Mouse (Mus musculus) embryonic facial prominence, embryonic 15.5 days (tissue): ENCODE data around the gene Dgkd. TPM values are rescaled to one million over a fixed set of nuclear protein-coding genes. Genes with fewer than 3 reads are reported as not detected.

ENCODE experiments used
- ATAC-seq: fragments of 200-750 bp; cut with Nextera tagmentation; 2 replicates; pipeline ENCODE4 v1.8.0; 2017; ENCODE audit warnings: low read depth, moderate TSS enrichment; ENCODE audit not compliant: insufficient number of reproducible peaks, low FRiP score, low TSS enrichment
- H3K27ac ChIP-seq: fragments of 300-500 bp; sonication (generic); replicated peaks from 2 replicates; pipeline ENCODE4 v1.5.1; 2015; ENCODE audit warnings: mild to moderate bottlenecking, inconsistent platforms
- H3K27me3 ChIP-seq: fragments of 300-500 bp; sonication (generic); 2 replicates; pipeline ENCODE4 v1.6.1; 2015; ENCODE audit warnings: inconsistent platforms
- H3K36me3 ChIP-seq: fragments of 300-500 bp; sonication (generic); 2 replicates; pipeline ENCODE4 v1.6.1; 2015; ENCODE audit warnings: mild to moderate bottlenecking, inconsistent platforms
- H3K4me1 ChIP-seq: fragments of 300-500 bp; sonication (generic); 2 replicates; pipeline ENCODE4 v1.6.1; 2015; ENCODE audit warnings: inconsistent platforms
- H3K4me2 ChIP-seq: fragments of 300-500 bp; sonication (generic); replicated peaks from 2 replicates; pipeline ENCODE4 v1.6.1; 2015; ENCODE audit warnings: mild to moderate bottlenecking, inconsistent platforms
- H3K4me3 ChIP-seq: fragments of 300-500 bp; sonication (generic); replicated peaks from 2 replicates; pipeline ENCODE4 v1.5.1; 2015; ENCODE audit warnings: mild to moderate bottlenecking, inconsistent platforms
- H3K9ac ChIP-seq: fragments of 300-500 bp; sonication (generic); 2 replicates; pipeline ENCODE4 v1.6.1; 2015; ENCODE audit warnings: inconsistent platforms
- H3K9me3 ChIP-seq: fragments of 300-500 bp; sonication (generic); replicated peaks from 2 replicates; pipeline ENCODE4 v1.6.1; 2016; ENCODE audit warnings: inconsistent platforms
- WGBS: fragments of 180-500 bp; shearing (Covaris S2); methylation state at CpG from one replicate; pipeline ENCODE4 v1.1.7; 2015; 5-methylcytosine and 5-hydroxymethylcytosine counted together
- polyA plus RNA-seq: library from polyadenylated mRNA; unstranded; fragments of >200 nt; fragmentation: Nextera tagmentation; extraction: Ambion mirVana; gene quantifications from 2 replicates; pipeline ENCODE4 v1.2.1, GENCODE M21; 2015

Gene Dgkd
- polyA plus RNA-seq, 1 experiment from 2014 or later, result 28.9 TPM

GRCm38 (mm10) chr1:87882554-87882953, 29.5 kb downstream of the Dgkd start:
- peaks cover 16% of the 10 kb centered on the region for H3K36me3 ChIP-seq
- H3K27ac ChIP-seq, result no peak overlapping the region
- H3K4me3 ChIP-seq, result no peak overlapping the region
- no peaks in the 10 kb centered on the region for H3K9me3 ChIP-seq
- no peak overlapping the region for H3K9ac ChIP-seq
- H3K4me1 ChIP-seq, result peaks cover 38% of the 10 kb centered on the region
- no peak overlapping the region for H3K4me2 ChIP-seq
- H3K27me3 ChIP-seq, result no peaks in the 10 kb centered on the region
- ATAC-seq, result no peak

DNA sequence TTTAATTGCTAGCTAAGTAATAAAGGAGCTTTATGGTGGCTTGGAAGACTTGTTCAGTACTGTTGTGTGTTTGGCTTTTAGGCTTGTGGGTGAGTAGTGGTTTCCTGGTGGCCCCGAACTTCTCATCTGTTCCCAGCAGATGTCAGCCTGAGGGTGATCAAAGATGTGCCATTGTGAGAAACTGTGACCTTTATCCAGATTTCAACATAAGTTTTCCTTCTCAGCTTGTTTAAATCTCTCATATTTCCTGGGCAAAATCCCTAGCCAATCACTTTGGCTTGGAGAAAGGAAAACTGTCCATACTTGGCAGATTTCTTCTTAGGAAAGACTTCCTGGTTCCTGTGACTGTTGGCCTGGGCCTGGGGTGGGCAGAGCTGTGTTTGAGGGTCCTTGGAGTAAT, 37.9 kb downstream of the Dgkd start:
- H3K27ac ChIP-seq, result no peak overlapping the region
- H3K4me3 ChIP-seq, result no peak overlapping the region
- peaks cover 6% of the 10 kb centered on the region; the same call in 1 of the 2 replicates for H3K4me1 ChIP-seq
- ATAC-seq, result no peak
- H3K27me3 ChIP-seq, result no peaks in the 10 kb centered on the region
- H3K9ac ChIP-seq, result no peak overlapping the region
- no peak overlapping the region for H3K4me2 ChIP-seq
- H3K9me3 ChIP-seq, result no peaks in the 10 kb centered on the region
- 42% methylated on average over 1 of the region's 1 CpGs for WGBS
- no peaks in the 10 kb centered on the region for H3K36me3 ChIP-seq

- no peak for ATAC-seq
- 76% methylated on average over 4 of the region's 4 CpGs for WGBS
- H3K27me3 ChIP-seq, result no peaks in the 10 kb centered on the region
- H3K4me2 ChIP-seq, result no peak overlapping the region
- no peaks in the 10 kb centered on the region for H3K36me3 ChIP-seq
- no peak overlapping the region for H3K27ac ChIP-seq
- H3K4me1 ChIP-seq, result peaks cover 6% of the 10 kb centered on the region; the same call in 1 of the 2 replicates
- H3K9me3 ChIP-seq, result no peaks in the 10 kb centered on the region
- no peak overlapping the region for H3K9ac ChIP-seq
- no peak overlapping the region for H3K4me3 ChIP-seq
Observed at GRCm38 (mm10) chr1:87891634-87892033, 38.5 kb downstream of the Dgkd start.

GRCm38 (mm10) chr1:87892499-87892898, 39.4 kb downstream of the Dgkd start:
- no peak overlapping the region for H3K4me3 ChIP-seq
- no peak overlapping the region for H3K4me2 ChIP-seq
- no peaks in the 10 kb centered on the region for H3K36me3 ChIP-seq
- WGBS, result 57% methylated on average over 2 of the region's 2 CpGs
- H3K9ac ChIP-seq, result no peak overlapping the region
- no peak for ATAC-seq
- no peaks in the 10 kb centered on the region for H3K27me3 ChIP-seq
- H3K27ac ChIP-seq, result no peak overlapping the region
- peaks cover 6% of the 10 kb centered on the region; the same call in 1 of the 2 replicates for H3K4me1 ChIP-seq
- no peaks in the 10 kb centered on the region for H3K9me3 ChIP-seq

- no peak for ATAC-seq
- Histone ChIP-seq H3K4me2 (no peak overlapping the region), H3K9ac (no peak overlapping the region), H3K4me1 (peaks cover 6% of the 10 kb centered on the region; the same call in 1 of the 2 replicates), H3K36me3 (no peaks in the 10 kb centered on the region), H3K27ac (no peak overlapping the region), H3K9me3 (no peaks in the 10 kb centered on the region), H3K4me3 (no peak overlapping the region), H3K27me3 (no peaks in the 10 kb centered on the region)
- WGBS, result 86% methylated on average over 4 of the region's 4 CpGs
Observed at GRCm38 (mm10) chr1:87893414-87893813, 40.3 kb downstream of the Dgkd start.

DNA sequence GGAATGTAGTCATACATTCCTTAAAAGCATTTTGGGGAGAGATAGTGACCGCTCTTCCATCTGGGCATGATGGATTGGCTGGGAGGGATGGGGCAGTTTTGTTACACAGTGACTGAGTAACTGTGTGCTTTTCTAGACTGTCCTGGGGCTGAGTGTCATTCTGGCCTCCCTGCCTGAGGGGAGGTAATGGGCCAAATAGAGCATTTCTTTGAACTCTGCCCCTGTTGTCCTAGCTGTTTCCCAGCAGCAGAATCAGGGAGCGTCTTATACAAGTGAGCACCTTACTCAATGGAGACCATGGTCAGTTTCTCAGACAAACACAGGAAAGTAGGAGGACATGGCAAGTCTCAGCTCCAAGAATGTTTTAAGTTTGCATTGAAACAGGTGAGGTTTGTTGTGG, 43.8 kb downstream of the Dgkd start:
- H3K9ac ChIP-seq, result no peak overlapping the region
- H3K4me2 ChIP-seq, result no peak overlapping the region
- no peaks in the 10 kb centered on the region for H3K27me3 ChIP-seq
- H3K27ac ChIP-seq, result no peak overlapping the region
- 97% methylated on average over 2 of the region's 2 CpGs for WGBS
- no peaks in the 10 kb centered on the region for H3K36me3 ChIP-seq
- no peak overlapping the region for H3K4me3 ChIP-seq
- no peak for ATAC-seq
- no peaks in the 10 kb centered on the region for H3K4me1 ChIP-seq
- H3K9me3 ChIP-seq, result no peaks in the 10 kb centered on the region

GRCm38 (mm10) chr1:87899701-87900100, 46.6 kb downstream of the Dgkd start:
- H3K9ac ChIP-seq, result no peak overlapping the region
- H3K36me3 ChIP-seq, result no peaks in the 10 kb centered on the region
- 57% methylated on average over 2 of the region's 2 CpGs for WGBS
- no peak overlapping the region for H3K4me2 ChIP-seq
- no peaks in the 10 kb centered on the region for H3K4me1 ChIP-seq
- H3K27ac ChIP-seq, result no peak overlapping the region
- H3K4me3 ChIP-seq, result no peak overlapping the region
- H3K27me3 ChIP-seq, result no peaks in the 10 kb centered on the region
- no peak for ATAC-seq
- H3K9me3 ChIP-seq, result no peaks in the 10 kb centered on the region

DNA sequence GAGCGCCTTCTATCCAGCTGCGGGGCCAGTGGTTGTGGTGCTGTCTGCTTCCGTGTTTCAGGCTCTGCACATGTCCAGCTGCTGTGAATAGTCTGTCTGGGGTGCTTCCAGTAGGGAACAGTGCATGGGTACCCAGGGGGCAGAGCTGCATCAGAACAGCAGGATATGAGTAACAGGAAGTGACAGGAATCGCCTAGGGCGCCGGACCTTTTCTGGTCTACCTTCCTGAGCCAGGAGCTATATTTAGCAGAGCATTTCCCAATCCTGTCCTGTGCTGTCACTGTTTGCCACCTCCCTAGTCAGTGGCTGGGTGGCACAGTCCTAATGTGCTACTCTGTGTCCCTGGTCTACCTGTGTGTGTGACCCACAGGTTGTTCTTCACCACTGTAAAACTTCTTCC, 47.9 kb downstream of the Dgkd start:
- H3K4me2 ChIP-seq, result no peak overlapping the region
- no peaks in the 10 kb centered on the region for H3K36me3 ChIP-seq
- no peaks in the 10 kb centered on the region for H3K9me3 ChIP-seq
- H3K4me1 ChIP-seq, result no peaks in the 10 kb centered on the region
- 70% methylated on average over 6 of the region's 6 CpGs for WGBS
- no peak for ATAC-seq
- no peak overlapping the region for H3K27ac ChIP-seq
- no peak overlapping the region for H3K9ac ChIP-seq
- H3K27me3 ChIP-seq, result no peaks in the 10 kb centered on the region
- no peak overlapping the region for H3K4me3 ChIP-seq

DNA sequence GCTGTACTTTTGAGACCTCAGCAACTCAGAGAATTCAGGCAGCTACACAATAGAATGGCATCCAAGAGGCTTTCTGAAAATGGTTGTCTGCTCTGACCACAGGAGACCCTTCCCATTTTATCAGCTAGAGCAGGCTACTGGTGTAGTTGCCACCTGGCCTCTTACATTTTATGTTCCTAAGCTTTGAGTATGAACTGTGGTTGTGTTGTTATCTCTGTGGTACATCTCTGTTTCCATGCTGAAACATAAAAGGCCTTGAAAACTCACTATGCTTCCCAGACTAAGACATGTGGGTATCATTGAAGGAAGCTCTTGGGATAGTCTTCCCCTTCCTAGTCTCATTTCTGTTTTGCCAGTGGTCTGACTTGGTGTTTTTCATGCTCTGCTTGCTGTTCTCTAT, 49.1 kb downstream of the Dgkd start:
- H3K4me3 ChIP-seq, result no peak overlapping the region
- H3K9ac ChIP-seq, result no peak overlapping the region
- no peaks in the 10 kb centered on the region for H3K27me3 ChIP-seq
- peaks cover 4% of the 10 kb centered on the region; the same call in 1 of the 2 replicates for H3K36me3 ChIP-seq
- H3K9me3 ChIP-seq, result no peaks in the 10 kb centered on the region
- no peak overlapping the region for H3K27ac ChIP-seq
- no peaks in the 10 kb centered on the region for H3K4me1 ChIP-seq
- no peak for ATAC-seq
- H3K4me2 ChIP-seq, result no peak overlapping the region

GRCm38 (mm10) chr1:87906361-87906956, 53.4 kb downstream of the Dgkd start:
- Histone ChIP-seq H3K36me3 (peaks cover 4% of the 10 kb centered on the region; the same call in 1 of the 2 replicates), H3K27me3 (no peaks in the 10 kb centered on the region), H3K9me3 (no peaks in the 10 kb centered on the region), H3K4me3 (no peak overlapping the region), H3K27ac (no peak overlapping the region), H3K4me1 (0 out of 2 replicates have a peak, but pooled peaks cover 2% of the 10 kb centered on the region), H3K4me2 (no peak overlapping the region), H3K9ac (no peak overlapping the region)
- no peak for ATAC-seq
- WGBS, result 83% methylated on average over 5 of the region's 5 CpGs

DNA sequence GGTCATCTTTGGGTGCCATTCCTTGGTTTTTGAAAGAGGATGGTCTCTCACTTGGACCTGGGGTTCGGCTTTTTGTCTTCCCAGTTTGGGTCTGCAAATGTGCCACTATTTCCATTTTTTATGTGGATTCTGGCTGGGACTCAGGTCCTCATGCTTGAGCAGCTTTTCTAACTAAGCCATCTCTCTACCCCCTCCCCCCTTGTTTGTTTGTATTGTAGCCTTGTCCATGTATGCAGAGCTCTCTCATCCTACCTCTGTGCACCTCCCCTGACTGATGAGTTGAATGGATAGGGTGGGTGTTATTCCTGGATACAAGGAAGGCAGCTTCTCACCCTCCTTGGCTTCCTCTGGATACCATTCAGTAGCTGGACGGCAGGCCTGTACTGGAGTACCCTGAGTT, 54.9 kb downstream of the Dgkd start:
- WGBS, result 89% methylated on average over 2 of the region's 2 CpGs
- peaks cover 4% of the 10 kb centered on the region; the same call in 1 of the 2 replicates for H3K36me3 ChIP-seq
- 0 out of 2 replicates have a peak, but pooled peaks cover 2% of the 10 kb centered on the region for H3K4me1 ChIP-seq
- no peak overlapping the region for H3K9ac ChIP-seq
- ATAC-seq, result no peak; the same call in 1 of the 2 replicates
- H3K27me3 ChIP-seq, result no peaks in the 10 kb centered on the region
- H3K4me3 ChIP-seq, result no peak overlapping the region
- no peak overlapping the region for H3K27ac ChIP-seq
- H3K9me3 ChIP-seq, result no peaks in the 10 kb centered on the region
- no peak overlapping the region for H3K4me2 ChIP-seq

DNA sequence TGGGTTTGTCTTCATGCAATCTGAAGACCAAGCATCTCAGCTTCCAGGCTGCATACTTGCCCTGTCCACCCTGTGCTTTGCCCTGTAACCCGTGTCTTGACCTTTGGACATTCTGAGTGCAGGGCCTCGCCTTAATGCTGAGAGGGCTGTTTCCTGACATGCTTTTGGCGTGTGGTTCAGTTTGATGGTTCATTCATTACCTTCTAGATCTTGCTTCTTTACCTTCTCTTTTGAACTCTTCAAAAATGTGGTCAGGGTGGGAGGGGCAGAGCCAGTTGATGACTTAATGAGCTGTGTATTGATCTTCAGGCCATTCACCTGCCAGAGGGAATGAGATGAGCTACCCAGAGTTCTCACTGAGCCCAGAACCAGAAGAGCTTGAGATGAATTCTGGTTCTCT, 55.6 kb downstream of the Dgkd start:
- 70% methylated on average over 3 of the region's 3 CpGs for WGBS
- no peak for ATAC-seq
- H3K36me3 ChIP-seq, result peaks cover 4% of the 10 kb centered on the region; the same call in 1 of the 2 replicates
- no peak overlapping the region for H3K27ac ChIP-seq
- no peaks in the 10 kb centered on the region for H3K27me3 ChIP-seq
- H3K9me3 ChIP-seq, result no peaks in the 10 kb centered on the region
- H3K4me1 ChIP-seq, result 0 out of 2 replicates have a peak, but pooled peaks cover 2% of the 10 kb centered on the region
- H3K4me2 ChIP-seq, result no peak overlapping the region
- no peak overlapping the region for H3K9ac ChIP-seq
- H3K4me3 ChIP-seq, result no peak overlapping the region
